Mouse (Mus musculus) olfactory bulb, adult 2 months (tissue): ENCODE measurements around the gene Mad2l2.

Experiments
- CTCF ChIP-seq: fragments of 200-500 bp; IDR thresholded peaks from 2 replicates; pipeline ENCODE4 v1.5.1; 2012; ENCODE audit warnings: low read depth, mild to moderate bottlenecking, low read length, moderate library complexity; ENCODE audit not compliant: insufficient read depth
- POLR2A ChIP-seq: fragments of 200-500 bp; IDR thresholded peaks from 2 replicates; pipeline ENCODE4 v1.6.1; 2012; ENCODE audit warnings: mild to moderate bottlenecking, low read depth, low read length, moderate library complexity; ENCODE audit not compliant: insufficient read depth

DNA sequence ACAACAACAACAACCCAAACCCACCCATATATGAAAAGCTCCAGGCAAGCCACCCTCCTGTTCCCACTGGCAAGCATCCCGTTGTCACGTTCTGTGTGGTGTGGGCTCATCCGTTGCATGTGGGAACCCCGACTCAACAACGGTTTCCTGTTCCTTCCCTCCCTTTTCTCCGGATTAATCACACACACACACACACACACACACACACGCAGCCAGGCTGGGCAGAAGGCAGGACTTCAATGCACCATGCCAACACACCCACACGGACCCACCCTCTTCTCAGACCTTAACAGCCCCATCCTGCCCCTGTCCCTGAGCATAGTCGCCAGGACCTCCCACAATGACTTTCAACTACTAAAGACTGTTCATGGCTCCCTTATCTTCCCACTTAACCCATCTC is 9.6 kb upstream of the Mad2l2 start:
- TF ChIP-seq POLR2A (no peak), CTCF (no peak)
